Mouse (Mus musculus) heart, postnatal 0 days (tissue): ENCODE measurements around the gene Osbpl6.

Source experiments
- CTCF ChIP-seq: IDR thresholded peaks from 2 replicates; pipeline ENCODE4 v1.5.1; 2016; ENCODE audit warnings: antibody characterized with exemption, control low read depth, low read depth
- EP300 ChIP-seq: IDR thresholded peaks from 2 replicates; pipeline ENCODE4 v1.6.1; 2016; ENCODE audit warnings: antibody characterized with exemption, low read depth

DNA sequence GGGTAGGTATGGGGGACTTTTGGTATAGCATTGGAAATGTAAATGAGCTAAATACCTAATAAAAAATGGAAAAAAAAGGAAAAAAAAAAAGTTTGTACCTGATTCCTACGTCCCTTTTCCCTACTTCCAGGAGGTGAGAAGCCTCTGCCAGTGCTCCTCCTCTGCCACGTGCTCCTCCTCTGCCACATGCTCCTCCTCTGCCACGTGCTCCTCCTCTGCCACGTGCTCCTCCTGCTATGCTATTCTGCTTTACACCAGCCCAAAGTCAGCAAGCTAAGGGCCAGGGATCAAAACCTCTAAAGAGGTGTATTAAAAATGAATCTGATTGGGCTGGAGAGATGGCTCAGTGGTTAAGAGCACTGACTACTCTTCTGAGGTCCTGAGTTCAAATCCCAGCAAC is 40.5 kb upstream of the Osbpl6 start:
- TF ChIP-seq CTCF, result no peak
- no peak for TF ChIP-seq EP300
